Mouse (Mus musculus): ENCODE data around the gene Rpl27a. TPM values are rescaled to one million over a fixed set of nuclear protein-coding genes. Genes with fewer than 3 reads are reported as not detected.
A peak's percentile ranks its signal among the peaks of the same experiment; 100 is the strongest.

The Rpl27a gene
- total RNA-seq (2021), result 10 to 100 TPM; 80.7 to 81.0 TPM
- long read RNA-seq, experiment 1, transcript Rpl27a-203 (5 exons, 1,158 nt), result major isoform, 127 of 135 reads
- long read RNA-seq, experiment 1, partial matches to known transcripts, result 6 of 135 reads
- long read RNA-seq, experiment 1, other reads (novel, unspliced or antisense), result 2 of 135 reads
- long read RNA-seq, experiment 2, transcript Rpl27a-203 (5 exons, 1,158 nt), result major isoform, 119 of 127 reads
- long read RNA-seq, experiment 2, partial matches to known transcripts, result 4 of 127 reads
- long read RNA-seq, experiment 2, other reads (novel, unspliced or antisense), result 4 of 127 reads

- peak; percentile 99 for DNase-seq (ENCODE audit: low spot score)
Observed at GRCm38 (mm10) chr7:109518838-109519696, at the start of gene Rpl27a. TSS of gene Rpl27a (plus strand) at chr7:109519147.

- no peak for DNase-seq (ENCODE audit: low spot score)
Observed at GRCm38 (mm10) chr7:109470700-109471099, 48.2 kb upstream of the Rpl27a start.

DNA sequence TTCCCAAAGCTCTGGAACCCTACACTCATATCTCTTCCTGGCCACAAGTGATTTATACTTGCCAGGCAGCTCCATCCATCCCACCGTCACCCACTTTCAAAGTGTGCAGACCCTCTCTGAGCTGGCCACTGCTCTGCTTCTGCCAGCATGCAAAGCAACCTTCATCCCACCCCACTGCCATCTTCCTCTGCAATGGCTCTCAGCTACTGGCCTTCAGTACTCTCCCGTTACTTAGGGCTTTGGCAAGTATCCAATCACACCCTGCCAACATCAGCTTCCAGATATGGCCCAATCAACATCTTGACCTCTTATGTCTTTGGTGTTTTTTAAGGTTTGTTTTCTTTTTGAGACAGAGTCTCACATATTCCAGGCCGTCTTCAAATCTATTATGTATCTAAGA is 41.0 kb upstream of the Rpl27a start:
- no peak for DNase-seq (ENCODE audit: low spot score)

DNA sequence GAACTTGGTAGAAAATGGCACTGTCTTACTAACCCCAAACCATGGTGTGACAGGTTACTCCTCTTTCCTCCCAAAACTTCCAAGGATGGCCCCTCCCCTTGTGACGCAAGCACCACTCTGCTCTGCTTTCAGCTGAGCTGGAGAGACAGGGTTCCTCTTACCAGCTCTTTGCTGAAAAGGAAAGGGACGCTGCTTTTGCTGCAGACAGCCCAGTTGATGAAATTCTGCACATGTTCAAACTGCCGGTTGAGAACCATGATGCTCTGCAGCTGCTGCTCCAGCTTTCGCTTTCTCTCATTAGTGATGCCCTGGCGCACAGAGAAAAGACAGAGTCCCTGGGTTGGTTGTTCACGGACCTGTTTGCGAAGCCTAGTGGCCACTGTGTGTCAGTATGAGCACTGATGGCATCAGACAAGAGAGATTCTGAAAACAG is 38.2 kb upstream of the Rpl27a start:
- peak; percentile 9 for DNase-seq (ENCODE audit: low spot score)

DNA sequence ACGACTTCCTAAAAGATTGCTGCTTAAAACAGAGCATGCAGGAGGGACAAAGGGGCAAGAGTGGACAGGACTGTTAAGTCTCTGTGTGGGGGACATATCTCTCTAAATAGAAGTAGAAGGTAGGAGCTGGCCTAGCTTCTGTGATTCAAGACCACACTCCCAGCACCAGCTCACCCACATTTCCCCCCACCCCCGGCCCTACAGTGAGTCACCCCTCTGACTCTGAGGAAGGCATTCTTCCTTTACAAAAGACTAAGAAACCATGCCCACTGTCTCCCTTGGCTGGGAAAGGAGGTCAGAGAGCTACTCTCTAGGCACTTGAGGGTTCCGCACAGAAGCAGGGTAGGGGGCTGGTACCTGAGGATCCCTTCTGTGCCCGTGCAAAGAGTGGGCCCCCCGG is 34.7 kb upstream of the Rpl27a start:
- no peak for DNase-seq (ENCODE audit: low spot score)

DNA sequence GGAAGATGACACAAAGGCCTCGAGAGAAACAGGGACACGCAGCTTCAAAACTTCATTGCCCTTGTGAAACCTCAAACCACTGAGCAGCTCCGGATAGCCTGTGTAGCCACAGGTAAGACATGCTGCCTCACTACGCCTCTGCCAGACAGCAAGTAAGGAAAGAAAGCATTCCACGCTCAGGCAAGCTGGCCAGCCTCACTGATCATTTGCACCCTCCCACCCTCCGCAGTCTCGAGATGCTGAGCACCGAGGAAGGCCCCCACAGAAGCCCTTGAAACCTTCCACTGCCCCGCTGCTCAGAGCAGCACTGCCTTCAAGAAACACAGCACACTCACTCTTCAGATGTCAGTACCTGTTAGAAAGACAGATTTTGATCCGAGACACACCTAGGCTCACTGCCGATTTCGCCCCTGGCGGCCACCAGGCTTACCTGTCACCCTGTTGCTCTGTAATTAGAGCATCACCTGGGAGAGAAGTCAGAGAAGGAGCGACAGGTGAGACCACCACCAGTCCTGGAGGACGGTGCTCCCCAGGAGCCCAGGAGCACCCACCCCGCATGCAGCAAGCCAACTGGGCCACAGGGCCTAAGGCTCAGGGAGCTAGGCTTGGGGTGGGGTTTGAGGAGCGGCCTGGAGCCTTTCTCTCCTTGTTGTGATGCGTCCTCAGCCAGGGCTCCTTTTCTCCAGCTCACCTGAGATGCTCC is 26.2 kb upstream of the Rpl27a start:
- no peak for DNase-seq (ENCODE audit: low spot score)

DNA sequence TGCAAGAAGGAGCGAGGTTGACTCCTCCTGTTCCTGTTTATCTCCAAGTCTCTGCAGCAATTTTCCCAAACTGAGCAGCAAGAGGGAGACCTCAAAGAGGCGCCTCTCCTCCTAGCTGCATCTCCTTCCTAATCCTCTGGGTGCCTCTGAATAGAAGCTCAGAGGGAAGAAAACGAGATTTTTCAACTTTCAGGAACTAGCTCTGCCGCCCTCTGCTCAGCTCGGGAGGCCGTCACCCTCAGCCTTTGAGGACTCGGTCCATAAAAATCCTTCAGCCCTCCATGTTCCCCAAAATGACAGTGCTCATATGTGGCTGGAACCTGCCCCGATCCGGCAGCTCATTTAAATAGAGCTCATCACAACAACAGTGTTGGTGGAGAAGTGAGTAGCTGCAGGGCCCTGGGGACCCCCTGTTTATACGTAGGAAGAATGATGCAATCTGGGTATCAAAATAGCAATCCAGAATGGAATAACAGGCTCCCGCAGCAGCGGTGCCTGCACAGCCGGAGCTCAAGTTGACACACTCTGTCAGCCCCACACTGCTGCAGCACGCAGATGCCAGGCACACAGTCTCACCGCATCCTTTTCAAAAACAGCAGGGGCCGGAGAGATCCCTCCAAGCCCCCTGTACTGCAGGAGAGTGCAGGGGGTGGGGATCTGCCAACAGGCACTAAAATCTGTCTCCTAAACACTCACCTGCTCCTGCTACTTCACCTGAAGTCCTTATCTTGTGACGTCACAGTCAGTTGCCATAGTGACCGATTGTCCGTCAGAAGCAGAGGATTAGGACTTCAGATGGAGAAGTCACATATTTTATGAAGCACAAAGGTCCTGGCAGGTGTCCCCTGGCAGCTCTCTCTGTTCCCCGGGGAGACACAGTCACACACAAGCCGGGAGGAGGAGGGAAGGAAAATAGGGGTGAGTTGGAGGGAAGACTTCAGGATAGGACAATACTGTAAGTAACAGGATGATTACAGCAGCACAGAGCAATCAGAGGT is 25.3 kb upstream of the Rpl27a start:
- DNase-seq (ENCODE audit: low spot score), result peak; percentile 25

DNA sequence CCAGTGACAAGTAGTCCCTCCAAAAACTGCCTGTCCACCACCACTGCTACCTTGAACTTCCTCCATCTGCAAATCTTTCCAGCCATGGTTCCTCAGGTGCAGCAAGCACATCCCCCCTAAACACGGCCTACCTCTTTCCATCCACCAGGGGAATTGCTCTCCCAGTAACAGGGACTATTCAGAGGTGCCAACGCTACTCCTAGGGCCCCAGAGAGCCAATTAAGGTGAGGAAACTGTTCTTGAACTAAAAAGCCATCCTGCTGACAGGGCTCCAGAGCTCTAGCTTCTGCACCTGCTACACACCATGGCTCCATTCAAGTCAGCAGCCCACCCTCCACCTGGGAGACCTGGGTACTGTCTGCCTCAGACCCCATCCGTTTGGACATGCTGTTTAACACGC is 21.4 kb upstream of the Rpl27a start:
- DNase-seq (ENCODE audit: low spot score), result no peak

- DNase-seq (ENCODE audit: low spot score), result no peak
Observed at GRCm38 (mm10) chr7:109507119-109507518, 11.8 kb upstream of the Rpl27a start.

- no peak for DNase-seq (ENCODE audit: low spot score)
Observed at GRCm38 (mm10) chr7:109507572-109507971, 11.4 kb upstream of the Rpl27a start.

- no peak for DNase-seq (ENCODE audit: low spot score)
Observed at GRCm38 (mm10) chr7:109508034-109508433, 10.9 kb upstream of the Rpl27a start, which contains the start of gene Trim66. TSS of gene Trim66 (minus strand) at chr7:109508134.

GRCm38 (mm10) chr7:109510799-109511198 is 8.1 kb upstream of the Rpl27a start:
- no peak for DNase-seq (ENCODE audit: low spot score)

GRCm38 (mm10) chr7:109511838-109512237 is 7.1 kb upstream of the Rpl27a start:
- no peak for DNase-seq (ENCODE audit: low spot score)

GRCm38 (mm10) chr7:109516500-109516899 is 2.4 kb upstream of the Rpl27a start:
- DNase-seq (ENCODE audit: low spot score), result no peak

- DNase-seq (ENCODE audit: low spot score), result peak; percentile 25
Observed at GRCm38 (mm10) chr7:109518036-109518681, 788 bp upstream of the Rpl27a start.

GRCm38 (mm10) chr7:109519936-109520335 is 989 bp downstream of the Rpl27a start:
- DNase-seq (ENCODE audit: low spot score), result no peak

DNA sequence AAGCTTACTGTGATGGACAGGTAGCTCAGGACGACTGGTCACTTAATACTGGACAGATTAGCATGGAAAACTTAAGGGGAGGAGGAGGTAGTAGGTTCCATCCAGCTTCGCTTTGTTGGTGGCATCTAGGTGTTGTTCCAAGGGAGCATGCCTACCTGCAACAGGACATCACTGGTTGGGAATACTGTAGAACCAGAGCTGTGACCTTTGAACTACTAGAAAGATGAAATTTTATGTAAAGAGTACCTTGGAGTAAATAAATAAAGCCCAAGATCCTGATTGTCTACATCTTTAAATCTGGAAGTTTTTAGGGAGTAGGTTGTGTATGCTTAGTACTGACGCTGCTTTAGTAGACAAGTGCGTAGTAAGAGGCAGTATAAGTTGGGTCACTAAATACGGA is 3.1 kb downstream of the Rpl27a start:
- DNase-seq (ENCODE audit: low spot score), result no peak

DNA sequence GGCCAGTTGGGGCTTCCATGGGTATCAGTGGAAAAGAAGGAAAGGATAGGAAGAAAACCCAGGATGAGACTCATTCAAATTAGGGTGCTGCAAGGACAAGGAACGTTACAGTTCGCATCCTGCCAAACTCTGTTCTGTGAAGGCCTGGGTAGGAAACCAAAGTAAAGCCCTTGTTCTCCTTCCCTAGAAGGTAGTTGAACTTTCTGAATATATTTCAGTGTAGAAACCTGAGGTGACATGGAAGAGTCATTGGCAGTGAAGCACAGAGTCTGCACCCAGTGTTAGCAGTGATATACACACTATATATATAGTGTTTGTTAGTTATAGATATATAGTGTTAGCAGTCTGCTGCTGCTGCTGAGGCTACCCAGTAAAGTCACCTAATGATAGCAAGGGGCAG is 4.4 kb downstream of the Rpl27a start:
- DNase-seq (ENCODE audit: low spot score), result no peak

DNA sequence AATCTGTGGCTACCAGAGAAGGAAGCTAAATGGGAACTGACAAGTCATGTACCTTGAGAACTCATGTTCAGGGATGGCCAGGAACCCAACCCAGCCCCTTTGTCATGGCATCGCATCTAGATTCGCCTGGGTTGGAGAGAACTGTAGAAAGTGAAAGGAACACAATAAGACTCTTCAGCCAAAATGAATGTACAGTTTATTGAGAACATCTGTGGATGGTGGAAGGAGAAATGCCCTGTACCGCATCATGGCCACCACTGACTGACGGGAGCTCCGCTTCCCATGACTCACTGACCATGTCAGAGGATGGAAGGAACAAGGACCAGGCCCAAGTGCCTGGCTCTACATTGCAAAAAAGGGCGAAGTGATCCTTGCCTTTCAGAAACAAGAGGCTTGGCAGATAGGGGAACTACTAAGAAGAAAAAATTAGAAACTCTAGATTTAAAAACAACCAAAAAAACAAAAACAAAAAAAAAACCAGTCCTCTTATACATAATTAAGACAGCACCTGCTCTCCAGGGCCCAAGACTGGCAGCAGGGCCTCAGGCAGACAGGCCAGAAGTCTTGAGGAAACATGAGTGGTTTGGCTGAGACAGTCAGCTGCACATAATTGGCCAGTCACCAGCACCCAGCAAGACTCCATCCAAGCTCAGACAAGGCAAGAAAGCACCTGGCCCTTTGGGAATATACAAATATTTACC is 4.9 kb downstream of the Rpl27a start:
- no peak for DNase-seq (ENCODE audit: low spot score)

GRCm38 (mm10) chr7:109524442-109524744 is 5.4 kb downstream of the Rpl27a start:
- DNase-seq (ENCODE audit: low spot score), result no peak
